ENCODE assay signal across 26 mouse cellular contexts in genomic region chr7:75715026-75715425, GRCm38 (mm10).
DNase-seq lines count a peak whose midpoint lies in the region; ATAC-seq and TF ChIP-seq lines count a peak whose summit lies in the region.
"Had no signal": no experiment of that assay in that cellular context is flagged by ENCODE, and none has a peak within 500 bp of the region (broad histone marks: within the 10 kb centered on the region; RNA-seq: fewer than 3 reads in every experiment).

No protein-coding gene starts in this region.

- peaks cover 29% of the 10 kb centered on the region for H3K4me1 ChIP-seq in heart, embryonic 12.5 days (replicated peaks)
- peaks cover 38% of the 10 kb centered on the region for H3K4me1 ChIP-seq in heart, postnatal 0 days (ENCODE audit: control insufficient read depth, insufficient read depth)
- H3K4me1 ChIP-seq: embryonic facial prominence, embryonic 12.5 days; hindbrain, embryonic 12.5 days; kidney, embryonic 15.5 days; stomach, embryonic 15.5 days had no signal

- no peak overlapping the region for H3K9ac ChIP-seq in heart, embryonic 12.5 days
- H3K9ac ChIP-seq in heart, postnatal 0 days (replicated peaks; ENCODE audit: low read depth, low read length): no peak overlapping the region
- H3K9ac ChIP-seq: embryonic facial prominence, embryonic 12.5 days; hindbrain, embryonic 12.5 days; kidney, embryonic 15.5 days; liver, embryonic 14.5 days; stomach, embryonic 15.5 days had no signal

- H3K27ac ChIP-seq in heart, embryonic 12.5 days (ENCODE audit: poor library complexity, severe bottlenecking): peak overlapping the region; percentile 86; the same call in 1 of the 2 replicates
- H3K27ac ChIP-seq in heart, postnatal 0 days (ENCODE audit: low read depth): peak overlapping the region; percentile 87
- H3K27ac ChIP-seq: embryonic facial prominence, embryonic 12.5 days; hindbrain, embryonic 12.5 days; kidney, embryonic 15.5 days; liver, embryonic 14.5 days had no signal

- no peaks in the 10 kb centered on the region for H3K27me3 ChIP-seq in heart, embryonic 12.5 days (replicated peaks)
- H3K27me3 ChIP-seq in heart, postnatal 0 days (ENCODE audit: control insufficient read depth, insufficient read depth, low read length): no peaks in the 10 kb centered on the region
- H3K27me3 ChIP-seq: embryonic facial prominence, embryonic 12.5 days; hindbrain, embryonic 12.5 days; kidney, embryonic 15.5 days; stomach, embryonic 15.5 days had no signal

- no peak for TF ChIP-seq CTCF in heart, postnatal 0 days (IDR thresholded peaks at IDR 0.05; ENCODE audit: low read depth)

- H3K4me3 ChIP-seq in heart, embryonic 12.5 days: no peak overlapping the region
- H3K4me3 ChIP-seq in heart, postnatal 0 days (ENCODE audit: low read depth, low read length): no peak overlapping the region
- H3K4me3 ChIP-seq: embryonic facial prominence, embryonic 12.5 days; hindbrain, embryonic 12.5 days; kidney, embryonic 15.5 days; stomach, embryonic 15.5 days had no signal

- intact Hi-C loops in heart, postnatal 25 days (cut with DNase I): loop anchor here (5.0 kb wide), 1 partner anchor 138 kb away; no protein-coding TSS in a partner anchor

- no peak for ATAC-seq in heart, embryonic 12.5 days (ENCODE audit: insufficient number of reproducible peaks, low FRiP score)
- ATAC-seq in heart, postnatal 0 days (ENCODE audit: insufficient read depth, low read depth): no peak
- peak; percentile 62 for ATAC-seq in activated CD4-positive, CD25-positive, alpha-beta regulatory T cell, adult 4 months
- ATAC-seq: forebrain, embryonic 16.5 days had no signal

- H3K36me3 ChIP-seq in heart, embryonic 12.5 days: peaks cover 28% of the 10 kb centered on the region
- H3K36me3 ChIP-seq in heart, postnatal 0 days (replicated peaks; ENCODE audit: control insufficient read depth, insufficient read depth, low read length): peaks cover 40% of the 10 kb centered on the region
- H3K36me3 ChIP-seq: stomach, embryonic 15.5 days had no signal

- no peak overlapping the region for H3K4me2 ChIP-seq in heart, embryonic 12.5 days
- H3K4me2 ChIP-seq in heart, postnatal 0 days (ENCODE audit: low read depth, low read length): no peak overlapping the region
- H3K4me2 ChIP-seq: embryonic facial prominence, embryonic 12.5 days; hindbrain, embryonic 12.5 days; kidney, embryonic 15.5 days; stomach, embryonic 15.5 days had no signal

- 86% methylated on average over 4 of the region's 4 CpGs for WGBS in heart, embryonic 12.5 days
- 72% methylated on average over 4 of the region's 4 CpGs for WGBS in heart, postnatal 0 days

- no peak for DNase-seq in heart, postnatal 25 days (ENCODE audit: low spot score)
- no peak for DNase-seq in heart, postnatal 0 days (ENCODE audit: low spot score)
- DNase-seq in heart, postnatal 4 days: no peak
- DNase-seq in natural killer cell, adult 2 months (ENCODE audit: low spot score in 2 of 2): peak; percentile 29 to 63
- DNase-seq in kidney, adult 18-20 months: no peak
- no peak for DNase-seq in testis, postnatal 10 days (ENCODE audit: low spot score)
- DNase-seq: adrenal gland, adult 8-10 months; cerebellum, adult 11 months; cerebellum, adult 9-10 months; embryo, embryonic 11 days; kidney, adult 11 months; kidney, postnatal 25 days; liver; lung, adult 2 months; lung, postnatal 10 days; midbrain, embryonic 14.5 days; right cerebral cortex, postnatal 25 days; thymus, postnatal 14 days had no signal

- TF ChIP-seq EP300 in heart, postnatal 0 days (IDR thresholded peaks at IDR 0.05; ENCODE audit: low read depth): no peak

- H3K9me3 ChIP-seq in heart, embryonic 12.5 days (replicated peaks): no peaks in the 10 kb centered on the region
- H3K9me3 ChIP-seq in heart, postnatal 0 days (replicated peaks; ENCODE audit: control insufficient read depth, low read length): no peaks in the 10 kb centered on the region
- H3K9me3 ChIP-seq: embryonic facial prominence, embryonic 12.5 days; hindbrain, embryonic 12.5 days; kidney, embryonic 15.5 days; stomach, embryonic 15.5 days had no signal

Comparison
In these comparisons a context has a peak if more than half of its experiments do, and no peak if none do; other contexts are left out.
1. DNase-seq: peak in natural killer cell, adult 2 months (2 of 2); none in heart, postnatal 25 days (single experiment), heart, postnatal 0 days (single experiment), heart, postnatal 4 days (single experiment), kidney, adult 18-20 months (single experiment) and testis, postnatal 10 days (single experiment).